Mouse (Mus musculus) lung, adult 2 months (tissue): ENCODE measurements around the gene Mblac2. TPM values are rescaled to one million over a fixed set of nuclear protein-coding genes. Genes with fewer than 3 reads are reported as not detected.

Experiments
- DNase-seq: peaks from one replicate; pipeline ENCODE4 v3.0.0; 2022
- H3K4me1 ChIP-seq: fragments of 200-500 bp; 2 replicates; pipeline ENCODE4 v1.6.1; 2011; ENCODE audit warnings: low read length; ENCODE audit not compliant: control insufficient read depth, insufficient read depth
- H3K4me3 ChIP-seq: fragments of 200-500 bp; replicated peaks from 2 replicates; pipeline ENCODE3; 2011; ENCODE audit warnings: low read depth, mild to moderate bottlenecking, control low read depth, low read length; ENCODE audit errors: extremely low read depth
- CTCF ChIP-seq: fragments of 200-500 bp; IDR thresholded peaks from 2 replicates; pipeline ENCODE4 v1.5.1; 2011; ENCODE audit warnings: mild to moderate bottlenecking, low read length, control low read depth; ENCODE audit not compliant: insufficient read depth
- POLR2A ChIP-seq: fragments of 200-500 bp; IDR thresholded peaks from 2 replicates; pipeline ENCODE4 v1.6.1; 2011; ENCODE audit warnings: low read depth, mild to moderate bottlenecking, control low read depth, low read length, borderline replicate concordance; ENCODE audit errors: extremely low read depth
- WGBS: fragments of 180-500 bp; shearing (Covaris S2); methylation state at CpG from one replicate; pipeline ENCODE4 v1.1.7; 2018; 5-methylcytosine and 5-hydroxymethylcytosine counted together
- polyA plus RNA-seq: library from polyadenylated mRNA; depleted of rRNA; stranded (reverse); fragments of >200 nt; gene quantifications from 2 replicates; pipeline ENCODE4 v1.2.3, GENCODE M21; 2012

Gene Mblac2
- polyA plus RNA-seq, 1 experiment, result 4.0 TPM

DNA sequence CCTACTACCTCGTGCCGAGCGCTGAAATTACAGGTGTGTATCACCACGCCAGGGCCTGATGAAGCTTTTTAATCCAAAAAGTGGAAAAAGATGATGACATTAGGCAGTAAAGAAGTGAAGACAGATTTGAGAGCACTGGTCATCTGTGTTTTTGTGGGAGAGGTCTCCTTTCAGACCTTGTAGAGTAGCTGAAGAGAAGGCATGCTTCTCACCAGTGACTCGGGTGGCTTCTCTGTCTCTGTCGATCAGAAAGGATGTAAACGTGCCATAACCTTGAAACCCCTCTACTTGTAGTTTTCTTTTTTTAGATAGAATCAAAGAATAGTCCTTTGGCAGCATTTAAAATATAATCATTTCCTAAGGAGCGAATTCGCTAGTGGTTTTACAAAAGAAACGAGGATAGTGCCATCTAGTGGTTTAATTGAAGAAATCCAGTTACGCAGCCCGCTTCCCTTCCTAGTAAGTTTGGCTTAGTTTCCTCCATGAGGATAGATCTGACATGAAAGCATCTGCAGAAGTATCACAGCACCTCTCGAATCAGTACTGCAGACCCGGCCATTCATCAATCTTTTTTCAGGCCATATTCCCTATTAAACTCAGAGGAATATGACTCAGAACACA, 50.5 kb downstream of the Mblac2 start:
- H3K4me1 ChIP-seq, result peaks cover 2% of the 10 kb centered on the region; the same call in 1 of the 2 replicates
- DNase-seq, result no peak
- 30% methylated on average over 14 of the region's 14 CpGs for WGBS
- no peak for TF ChIP-seq POLR2A
- TF ChIP-seq CTCF, result 0 out of 2 replicates have a peak, but pooled peaks have one; percentile 28
- no peak overlapping the region for H3K4me3 ChIP-seq

GRCm38 (mm10) chr13:81764173-81764572, 53.0 kb downstream of the Mblac2 start:
- DNase-seq, result no peak
- TF ChIP-seq POLR2A, result no peak
- no peak for TF ChIP-seq CTCF
- no peaks in the 10 kb centered on the region for H3K4me1 ChIP-seq
- 68% methylated on average over 5 of the region's 5 CpGs for WGBS
- no peak overlapping the region for H3K4me3 ChIP-seq

GRCm38 (mm10) chr13:81767038-81767659, 56.0 kb downstream of the Mblac2 start:
- no peaks in the 10 kb centered on the region for H3K4me1 ChIP-seq
- peak; percentile 64 for DNase-seq
- no peak overlapping the region for H3K4me3 ChIP-seq
- 82% methylated on average over 7 of the region's 7 CpGs for whole genome bisulfite sequencing
- TF ChIP-seq POLR2A (no peak), CTCF (peak; percentile 82)

DNA sequence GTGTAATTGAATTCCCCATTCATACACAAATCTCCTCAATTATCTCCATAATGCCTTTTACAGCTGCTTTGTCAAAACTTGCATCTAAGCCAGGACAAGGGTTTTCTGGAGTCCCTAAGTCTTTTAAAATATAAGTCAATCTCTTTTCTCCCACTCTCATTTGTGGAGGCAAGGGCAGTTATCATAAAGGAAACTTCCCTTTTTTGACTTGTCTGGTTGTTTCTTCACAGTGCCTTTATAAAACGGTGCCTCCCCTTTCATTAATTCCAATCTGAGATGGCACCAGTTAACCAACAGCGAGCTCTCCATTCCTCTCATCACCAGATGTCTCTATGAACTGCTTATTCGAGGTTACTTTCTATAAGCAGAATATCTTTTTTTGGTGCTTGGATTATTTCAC, 65.1 kb downstream of the Mblac2 start:
- TF ChIP-seq CTCF (no peak), POLR2A (no peak)
- 76% methylated on average over 3 of the region's 3 CpGs for WGBS
- Histone ChIP-seq H3K4me3 (no peak overlapping the region), H3K4me1 (no peaks in the 10 kb centered on the region)
- no peak for DNase-seq

- peak overlapping the region; percentile 80 for H3K4me3 ChIP-seq
- WGBS, result 25% methylated on average over 9 of the region's 9 CpGs
- H3K4me1 ChIP-seq, result peaks cover 5% of the 10 kb centered on the region
- no peak for DNase-seq
- no peak for TF ChIP-seq CTCF
- no peak for TF ChIP-seq POLR2A
Observed at GRCm38 (mm10) chr13:81782475-81782874, 71.3 kb downstream of the Mblac2 start.

- TF ChIP-seq CTCF (no peak), POLR2A (peak; percentile 10; the same call in 1 of the 2 replicates)
- Histone ChIP-seq H3K4me3 (peak within 1 kb of the TSS; percentile 99), H3K4me1 (peaks cover 5% of the 10 kb centered on the region)
- under 1% methylated on average over 29 of the region's 29 CpGs for WGBS
- DNase-seq, result no peak
Observed at GRCm38 (mm10) chr13:81782971-81783404, 71.8 kb downstream of the Mblac2 start, which contains the start of gene Cetn3. Gene Cetn3, plus strand, starts transcription at chr13:81783077.

DNA sequence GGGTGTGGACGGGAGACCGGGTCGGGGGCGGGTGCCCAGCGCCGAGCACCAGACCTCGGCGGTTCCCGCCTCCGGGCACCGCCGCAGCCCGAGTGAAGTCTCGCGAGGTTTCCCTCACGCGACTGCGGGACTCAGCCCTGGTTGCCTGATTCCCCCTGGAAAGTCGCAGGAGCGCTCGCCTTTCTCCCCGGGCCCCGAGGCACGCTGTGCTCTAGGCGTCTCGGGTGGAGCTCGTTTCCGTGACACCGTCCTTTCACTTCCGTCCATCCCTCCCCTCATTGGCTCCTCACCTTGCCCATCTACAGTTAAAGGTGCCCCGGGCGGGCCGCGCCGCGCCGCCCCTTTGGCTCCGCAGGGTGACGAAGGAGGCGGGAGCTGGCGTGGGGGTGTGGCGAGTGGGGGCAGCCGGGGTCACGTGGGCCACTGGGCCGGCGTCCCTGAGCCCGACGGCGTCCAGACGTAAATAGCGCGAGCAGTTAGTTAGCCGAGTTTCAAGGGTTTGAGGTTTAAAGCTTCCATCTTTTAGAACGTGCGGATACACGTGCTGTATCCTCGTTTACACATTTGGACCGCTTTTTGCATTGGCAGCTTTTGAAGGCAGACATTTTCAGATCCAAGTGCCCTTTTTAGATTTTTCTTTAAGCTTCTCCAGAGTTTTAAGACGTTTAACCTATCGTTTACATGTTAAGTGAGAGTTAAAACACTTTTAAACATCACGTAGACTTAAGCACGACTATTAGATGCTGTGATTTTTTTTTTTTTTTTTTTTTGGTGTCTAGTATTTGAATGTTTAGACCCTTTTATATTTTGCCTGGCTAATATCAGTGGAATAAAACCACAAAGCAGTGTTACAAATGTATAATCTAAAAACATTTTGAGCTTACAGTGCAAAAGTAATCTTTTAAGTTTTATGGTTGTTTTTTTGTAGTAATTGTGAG, 72.5 kb downstream of the Mblac2 start:
- WGBS, result 1% methylated on average over 62 of the region's 62 CpGs

GRCm38 (mm10) chr13:81785766-81786480, 74.8 kb downstream of the Mblac2 start:
- TF ChIP-seq POLR2A (no peak), CTCF (no peak)

More for the DNA sequence above, 72.5 kb downstream of the Mblac2 start:
- Histone ChIP-seq H3K4me3 (peak overlapping the region; percentile 99), H3K4me1 (peaks cover 5% of the 10 kb centered on the region)
- DNase-seq, result peak; percentile 96
- TF ChIP-seq POLR2A, result peak; percentile 87
- TF ChIP-seq CTCF, result no peak

More at GRCm38 (mm10) chr13:81785766-81786480, 74.8 kb downstream of the Mblac2 start:
- WGBS, result 81% methylated on average over 11 of the region's 11 CpGs
- Histone ChIP-seq H3K4me1 (peaks cover 5% of the 10 kb centered on the region), H3K4me3 (no peak overlapping the region)
- no peak for DNase-seq
